Comparison of ENCODE assay signal across 14 mouse cellular contexts in genomic region chr8:12932520-12932919, GRCm38 (mm10).
"Had no signal": no experiment of that assay in that cellular context is flagged by ENCODE, and none has a peak within 500 bp of the region (broad histone marks: within the 10 kb centered on the region; RNA-seq: fewer than 3 reads in every experiment).

No protein-coding gene starts in this region.

- H3K27me3 ChIP-seq: midbrain, embryonic 13.5 days; neural tube, embryonic 12.5 days had no signal

- H3K9ac ChIP-seq: liver, embryonic 15.5 days; midbrain, embryonic 13.5 days; neural tube, embryonic 12.5 days had no signal

- H3K4me3 ChIP-seq: left cerebral cortex, adult 2 months; limb, embryonic 10.5 days; liver, embryonic 15.5 days; midbrain, embryonic 13.5 days; neural tube, embryonic 12.5 days had no signal

- ATAC-seq: midbrain, embryonic 13.5 days had no signal

- DNase-seq: kidney, adult 8-10 months; kidney, postnatal 10 days; kidney, postnatal 4 days; lung, adult 2 months; lung, postnatal 10 days; right cerebral cortex, postnatal 4 days; thymus, postnatal 4 days had no signal

- H3K4me1 ChIP-seq: liver, embryonic 15.5 days had no signal

- H3K9me3 ChIP-seq: limb, embryonic 10.5 days; liver, embryonic 15.5 days; midbrain, embryonic 13.5 days; neural tube, embryonic 12.5 days had no signal

- H3K27ac ChIP-seq: left cerebral cortex, adult 2 months; liver, embryonic 15.5 days; macrophage; midbrain, embryonic 13.5 days; neural tube, embryonic 12.5 days had no signal

- H3K36me3 ChIP-seq: limb, embryonic 10.5 days; liver, embryonic 15.5 days had no signal

- H3K4me2 ChIP-seq: liver, embryonic 11.5 days; liver, embryonic 15.5 days; midbrain, embryonic 13.5 days; neural tube, embryonic 12.5 days had no signal
